Mouse (Mus musculus) kidney, postnatal 36 days (tissue): ENCODE measurements around the gene Tbc1d5.
"Not testable (repeated sequence)": the region's sequence is repeated elsewhere in the genome, so short reads cannot be mapped to it uniquely, and the experiment has no call there.

Experiments used
- DNase-seq, 2 experiments: peaks; one replicate each; pipeline ENCODE4 v3.0.0; 2021 to 2022; ENCODE audit warnings: mixed read lengths in 2 of 2

Gene Tbc1d5

GRCm38 (mm10) chr17:50738476-50738875, 440.7 kb downstream of the Tbc1d5 start:
- no peak for DNase-seq

- no peak for DNase-seq
Measured at GRCm38 (mm10) chr17:50737068-50737467, 442.1 kb downstream of the Tbc1d5 start.

GRCm38 (mm10) chr17:50735955-50736533, 443.1 kb downstream of the Tbc1d5 start:
- DNase-seq, result no peak

GRCm38 (mm10) chr17:50735382-50735954, 443.7 kb downstream of the Tbc1d5 start:
- no peak for DNase-seq

- no peak for DNase-seq
Measured at GRCm38 (mm10) chr17:50734781-50735180, 444.4 kb downstream of the Tbc1d5 start.

GRCm38 (mm10) chr17:50733390-50733789, 445.8 kb downstream of the Tbc1d5 start:
- DNase-seq, result no peak

- no peak for DNase-seq
Measured at GRCm38 (mm10) chr17:50731876-50732275, 447.3 kb downstream of the Tbc1d5 start.

GRCm38 (mm10) chr17:50730896-50731295, 448.3 kb downstream of the Tbc1d5 start:
- DNase-seq, result no peak

GRCm38 (mm10) chr17:50729577-50729976, 449.6 kb downstream of the Tbc1d5 start:
- no peak for DNase-seq

- DNase-seq, result no peak
Measured at GRCm38 (mm10) chr17:50729031-50729430, 450.1 kb downstream of the Tbc1d5 start.

GRCm38 (mm10) chr17:50726265-50726664, 452.9 kb downstream of the Tbc1d5 start:
- no peak for DNase-seq

- DNase-seq, result no peak
Measured at GRCm38 (mm10) chr17:50724376-50724775, 454.8 kb downstream of the Tbc1d5 start.

GRCm38 (mm10) chr17:50717586-50717985, 461.6 kb downstream of the Tbc1d5 start:
- no peak for DNase-seq

GRCm38 (mm10) chr17:50710497-50711222, 468.5 kb downstream of the Tbc1d5 start:
- DNase-seq, result no peak

- not testable (repeated sequence) for DNase-seq
Measured at GRCm38 (mm10) chr17:50698410-50698809, 480.7 kb downstream of the Tbc1d5 start.

GRCm38 (mm10) chr17:50688135-50688534, 491.0 kb downstream of the Tbc1d5 start:
- peak; percentile 16 to 21 for DNase-seq

- DNase-seq, result no peak
Measured at GRCm38 (mm10) chr17:50687670-50688069, 491.5 kb downstream of the Tbc1d5 start.

GRCm38 (mm10) chr17:50684960-50685645, 494.0 kb downstream of the Tbc1d5 start:
- DNase-seq, result peak in 1 of 2 experiments; percentile 19
